ENCODE assay signal across 8 mouse cellular contexts in genomic region chr11:57963291-57963870, GRCm38 (mm10). TPM values are rescaled to one million over a fixed set of nuclear protein-coding genes. Genes with fewer than 3 reads are reported as not detected.
DNase-seq lines count a peak whose midpoint lies in the region; ATAC-seq lines count a peak whose summit lies in the region.

No protein-coding gene starts in this region.

- H3K9me3 ChIP-seq in liver, embryonic 11.5 days (ENCODE audit: control insufficient read depth, low read length), result no peaks in the 10 kb centered on the region

- peak overlapping the region; percentile 59 for H3K4me3 ChIP-seq in liver, embryonic 11.5 days (ENCODE audit: low read depth, low read length)

- H3K27ac ChIP-seq in liver, embryonic 11.5 days (ENCODE audit: low read depth, low read length), result peak overlapping the region; percentile 73; the same call in 1 of the 2 replicates

- H3K4me1 ChIP-seq in liver, embryonic 11.5 days (replicated peaks; ENCODE audit: control insufficient read depth, insufficient read depth, low read length), result peaks cover 28% of the 10 kb centered on the region

- no peaks in the 10 kb centered on the region for H3K27me3 ChIP-seq in liver, embryonic 11.5 days (replicated peaks; ENCODE audit: control insufficient read depth, insufficient read depth, low read length)

- H3K4me2 ChIP-seq in liver, embryonic 11.5 days, result peak overlapping the region; percentile 66

- WGBS in liver, embryonic 11.5 days, result 38% methylated on average over 9 of the region's 9 CpGs

- peak; percentile 37 for DNase-seq in cerebellum, adult 9-11 months
- no peak for DNase-seq in cerebellum, postnatal 4 days (ENCODE audit: low spot score in 2 of 2)
- peak; percentile 26 for DNase-seq in retina, postnatal 1 day
- DNase-seq in retina, embryonic 14.5 days (ENCODE audit: low spot score), result no peak
- no peak for DNase-seq in liver, embryonic 11.5 days (ENCODE audit: low spot score)
- no peak for DNase-seq in gastrocnemius, postnatal 10 days
- DNase-seq in c-Kit-positive CD71-positive TER-119-positive erythroid progenitor cells, embryonic 14.5 days (ENCODE audit: low spot score), result no peak

- no peaks in the 10 kb centered on the region for H3K36me3 ChIP-seq in liver, embryonic 11.5 days (ENCODE audit: control insufficient read depth, insufficient read depth, low read length)

- H3K9ac ChIP-seq in liver, embryonic 11.5 days (ENCODE audit: low read depth, low read length), result peak overlapping the region; percentile 62

- ATAC-seq in liver, embryonic 11.5 days (replicated peaks; ENCODE audit: low FRiP score), result no peak
- no peak for ATAC-seq in monocyte, adult 5-6 weeks (replicated peaks; ENCODE audit: insufficient number of reproducible peaks, low FRiP score, low TSS enrichment, poor library complexity, severe bottlenecking)

RNA-seq across cellular contexts. Expression of gene Larp1, which starts 45.5 kb away (rescaled TPM):
- 37.2 and 43.0 TPM in 2 replicates for polyA plus RNA-seq in liver, embryonic 11.5 days (2014; fragmentation: Nextera tagmentation; extraction: Ambion mirVana)
- total RNA-seq in monocyte, adult 5-6 weeks (2017), result 26.3 to 50.9 TPM (median 33.5 TPM) in 3 replicates
- total RNA-seq in gastrocnemius, postnatal 10 days (2021), result 10 to 100 TPM; 78.2 to 88.3 TPM

Comparison
In these comparisons a context has a peak if more than half of its experiments do, and no peak if none do; other contexts are left out.
1. DNase-seq: peak in cerebellum, adult 9-11 months (single experiment) and retina, postnatal 1 day (single experiment); none in cerebellum, postnatal 4 days (0 of 2), retina, embryonic 14.5 days (single experiment), liver, embryonic 11.5 days (single experiment), gastrocnemius, postnatal 10 days (single experiment) and c-Kit-positive CD71-positive TER-119-positive erythroid progenitor cells, embryonic 14.5 days (single experiment).